Mouse (Mus musculus) gastrocnemius, adult 2 months (tissue): ENCODE results near the gene Rab11fip5. TPM values are rescaled to one million over a fixed set of nuclear protein-coding genes. Genes with fewer than 3 reads are reported as not detected.

Experiments used
- DNase-seq: peaks from one replicate; pipeline ENCODE4 v3.0.0; 2022
- H3K27ac ChIP-seq: fragments of 200-600 bp; 2 replicates; pipeline ENCODE4 v1.8.1; 2022; ENCODE audit warnings: mild to moderate bottlenecking
- H3K4me3 ChIP-seq: fragments of 200-600 bp; 2 replicates; pipeline ENCODE4 v1.8.1; 2022; ENCODE audit warnings: mild to moderate bottlenecking, moderate library complexity
- CTCF ChIP-seq: fragments of 200-600 bp; IDR thresholded peaks from 2 replicates; pipeline ENCODE4 v1.8.1; 2022; ENCODE audit warnings: antibody characterized with exemption, mild to moderate bottlenecking, moderate library complexity
- intact Hi-C: fragments of 180-260 bp; cut with DNase I; formaldehyde crosslinking; loops from one replicate; pipeline ENCODE4 v1.15.1; 2025
- total RNA-seq, 2 experiments: library from RNA; stranded (reverse); gene quantifications; 2 replicates each; pipeline ENCODE4 v1.2.3; 2021

The Rab11fip5 gene
- total RNA-seq, 2 experiments from 2014 or later = 24.2 to 28.2 TPM

DNA sequence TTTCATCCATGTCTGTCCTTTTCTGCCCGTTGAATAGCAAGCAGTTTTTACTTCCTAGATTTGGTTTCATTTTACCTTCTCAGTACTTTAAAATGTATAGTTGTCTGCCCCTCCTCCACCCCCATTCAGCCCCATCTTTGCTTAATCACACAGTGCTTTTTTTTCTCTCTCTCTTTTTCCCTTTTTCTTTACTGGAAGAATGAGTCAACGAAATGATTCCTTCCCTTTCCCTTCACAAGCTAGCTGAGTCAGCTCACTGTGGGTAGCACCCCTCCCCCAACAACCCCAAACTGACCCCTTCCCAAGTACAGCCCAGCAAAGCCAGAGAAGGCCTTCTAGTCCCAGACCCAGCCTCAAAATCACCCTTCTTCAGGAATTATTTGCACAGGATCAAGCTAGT lies 49.3 kb downstream of the Rab11fip5 start:
- Histone ChIP-seq H3K4me3 (no peak overlapping the region), H3K27ac (no peak overlapping the region)
- TF ChIP-seq CTCF = no peak
- DNase-seq = no peak
- intact Hi-C loops = no loop called here

DNA sequence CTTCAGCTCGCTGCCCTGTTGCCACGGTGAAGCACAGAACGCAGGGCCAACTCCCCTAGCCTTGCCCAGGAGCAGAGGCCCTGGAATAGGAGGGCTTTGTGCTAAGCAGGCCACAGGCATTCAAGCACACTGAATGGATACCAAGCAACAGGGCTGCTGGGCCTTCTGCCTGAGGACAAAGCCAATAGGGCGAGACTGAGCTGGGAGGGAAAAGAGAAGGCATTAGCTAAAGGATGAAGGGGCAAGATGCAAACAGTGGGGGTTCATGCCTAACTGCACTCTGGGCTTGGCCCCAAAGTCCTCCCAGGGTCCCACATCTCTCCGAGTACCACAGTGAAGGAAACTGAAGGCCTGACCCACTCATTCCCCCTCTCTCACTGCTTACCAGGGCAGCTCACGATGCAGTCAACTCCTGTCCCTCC lies 54.0 kb downstream of the Rab11fip5 start:
- intact Hi-C loops = no loop called here
- DNase-seq = no peak
- no peak overlapping the region for H3K4me3 ChIP-seq
- no peak overlapping the region for H3K27ac ChIP-seq
- no peak for TF ChIP-seq CTCF

DNA sequence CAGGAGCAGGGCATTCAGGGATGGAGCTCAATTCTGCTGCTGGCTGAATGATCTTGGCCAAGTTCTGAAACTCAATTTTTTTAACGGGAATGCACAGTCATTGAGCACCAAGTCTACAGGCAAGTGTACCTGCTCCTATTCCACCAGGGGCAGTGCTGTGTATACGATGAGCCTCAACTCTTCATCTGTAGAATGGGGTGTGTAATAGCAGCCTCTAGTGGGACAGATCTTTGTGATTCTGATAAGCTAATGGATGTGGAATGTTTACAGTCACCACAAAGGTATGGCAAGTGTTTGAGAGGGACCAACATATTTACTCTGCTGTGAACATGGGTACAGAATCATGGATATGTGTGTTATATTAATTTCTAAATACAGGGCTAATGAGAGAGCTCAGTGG lies 58.2 kb downstream of the Rab11fip5 start:
- Histone ChIP-seq H3K4me3 (no peak overlapping the region), H3K27ac (no peak overlapping the region)
- intact Hi-C loops = no loop called here
- DNase-seq = no peak
- TF ChIP-seq CTCF = no peak

DNA sequence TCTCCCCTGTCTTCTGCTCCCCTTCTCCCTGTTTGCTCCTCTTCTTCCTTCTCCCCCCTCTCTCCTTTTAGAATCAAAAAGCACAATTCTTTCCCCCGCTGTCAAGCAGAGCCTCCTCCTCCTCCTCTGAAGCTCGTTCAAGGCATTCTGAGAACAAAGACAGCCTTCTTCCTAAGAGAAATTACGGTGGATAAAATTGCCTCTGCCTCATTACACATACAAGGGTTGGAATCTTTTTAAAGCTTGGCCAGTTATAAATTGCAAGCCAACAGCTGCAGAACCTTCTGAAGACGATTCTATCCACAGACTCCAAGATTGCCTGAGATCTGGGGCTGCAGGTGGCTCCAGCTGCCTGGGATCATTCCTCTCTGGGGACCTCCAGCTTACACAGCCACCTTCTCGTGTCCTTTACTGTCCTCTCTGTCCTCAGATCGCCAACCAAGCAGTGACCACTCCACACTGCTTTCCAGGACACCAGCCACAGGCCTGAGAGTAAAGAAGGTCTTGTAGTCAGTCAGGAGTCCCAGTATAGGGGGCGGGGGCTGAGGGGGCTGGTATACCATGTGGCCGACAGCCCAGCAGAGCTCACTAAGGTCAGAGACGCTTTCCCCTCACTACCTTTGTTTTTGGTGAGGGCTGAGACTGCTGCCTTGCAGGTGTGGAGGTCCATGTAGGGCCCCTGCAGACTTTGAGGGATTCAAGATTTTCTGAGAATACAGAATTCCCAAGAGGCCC lies 60.2 kb downstream of the Rab11fip5 start:
- DNase-seq = no peak
- TF ChIP-seq CTCF = no peak
- Histone ChIP-seq H3K4me3 (no peak overlapping the region), H3K27ac (no peak overlapping the region)
- intact Hi-C loops = no loop called here

DNA sequence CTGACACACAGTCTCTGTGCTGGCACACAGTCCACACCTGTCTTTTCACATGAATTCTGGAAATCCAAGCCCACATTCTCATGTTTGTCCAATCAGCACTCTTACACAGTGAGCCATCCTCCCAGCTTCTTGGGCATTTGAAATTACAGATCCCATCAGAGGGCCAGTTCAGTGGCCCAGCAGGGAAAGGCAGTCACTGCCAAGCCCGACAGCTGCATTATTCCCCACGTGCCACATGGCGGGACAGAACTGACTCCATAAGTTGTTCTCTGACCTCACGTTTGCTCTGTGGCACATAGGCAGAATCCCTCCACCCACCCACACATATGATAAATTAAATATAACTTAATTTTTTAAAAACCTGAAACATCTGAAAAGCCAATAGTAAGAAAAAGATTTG lies 66.5 kb downstream of the Rab11fip5 start:
- Histone ChIP-seq H3K4me3 (no peak overlapping the region), H3K27ac (no peak overlapping the region)
- TF ChIP-seq CTCF = no peak
- intact Hi-C loops = no loop called here
- no peak for DNase-seq

DNA sequence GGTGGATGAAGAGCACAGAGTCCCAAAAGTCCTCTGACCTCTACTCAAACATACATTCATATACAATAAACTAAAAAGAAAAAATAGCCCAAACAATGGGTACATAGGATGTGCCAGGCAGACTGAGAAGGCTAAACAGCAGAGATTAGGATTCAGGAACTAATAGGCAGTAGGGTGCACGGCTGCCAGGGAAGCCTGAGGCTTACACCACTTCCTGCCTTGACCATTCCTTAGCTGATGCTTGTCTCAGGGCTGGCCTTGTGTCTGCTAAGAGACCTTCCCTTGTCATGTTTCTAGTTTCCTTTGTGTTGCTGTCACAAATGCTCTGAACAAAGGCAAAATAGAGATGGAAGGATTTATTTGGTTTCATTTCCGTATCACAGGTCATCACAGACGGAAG lies 68.1 kb downstream of the Rab11fip5 start:
- TF ChIP-seq CTCF = no peak
- no peak overlapping the region for H3K27ac ChIP-seq
- DNase-seq = no peak
- intact Hi-C loops = no loop called here
- H3K4me3 ChIP-seq = no peak overlapping the region

DNA sequence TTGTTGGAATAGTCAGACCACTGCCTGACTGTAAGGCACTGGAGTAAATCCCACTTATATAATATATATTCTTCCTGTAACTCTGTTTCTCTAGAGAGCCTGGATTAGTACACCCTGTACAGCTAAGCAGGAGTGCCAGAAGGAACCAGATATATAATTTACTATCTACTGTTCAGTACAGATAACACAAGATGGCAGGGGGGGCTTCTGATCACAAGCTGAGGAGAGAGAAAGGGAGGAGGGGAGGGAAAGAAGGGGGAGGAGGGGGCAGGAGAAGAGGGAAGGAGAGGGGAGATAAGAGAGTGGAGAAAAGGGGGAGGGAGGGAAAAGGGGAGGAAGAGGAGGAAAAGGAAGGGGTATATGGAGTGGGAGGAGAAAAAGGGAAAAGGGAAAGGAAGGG lies 68.6 kb downstream of the Rab11fip5 start:
- Histone ChIP-seq H3K4me3 (no peak overlapping the region), H3K27ac (no peak overlapping the region)
- TF ChIP-seq CTCF = no peak
- DNase-seq = no peak
- intact Hi-C loops = no loop called here

DNA sequence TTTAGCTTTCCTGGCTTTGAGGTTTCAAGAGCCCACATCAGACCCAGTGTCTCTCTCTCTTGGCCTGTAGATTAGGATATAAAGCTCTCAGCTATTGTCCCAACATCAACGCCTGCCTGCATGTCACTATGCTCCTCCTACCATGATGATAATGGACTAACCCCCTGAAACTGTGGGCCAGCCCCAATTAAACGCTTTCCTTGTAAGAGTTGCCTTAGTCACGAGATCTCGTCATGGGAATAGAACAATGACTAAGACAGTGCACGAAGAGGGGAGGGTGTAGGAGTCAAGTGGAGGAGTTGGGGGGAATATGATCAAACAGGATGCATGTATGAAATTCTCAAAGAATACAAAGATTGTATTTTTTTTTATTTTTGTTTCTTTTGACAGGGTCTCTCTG lies 69.5 kb downstream of the Rab11fip5 start:
- DNase-seq = no peak
- Histone ChIP-seq H3K27ac (no peak overlapping the region), H3K4me3 (no peak overlapping the region)
- intact Hi-C loops = no loop called here
- TF ChIP-seq CTCF = no peak

DNA sequence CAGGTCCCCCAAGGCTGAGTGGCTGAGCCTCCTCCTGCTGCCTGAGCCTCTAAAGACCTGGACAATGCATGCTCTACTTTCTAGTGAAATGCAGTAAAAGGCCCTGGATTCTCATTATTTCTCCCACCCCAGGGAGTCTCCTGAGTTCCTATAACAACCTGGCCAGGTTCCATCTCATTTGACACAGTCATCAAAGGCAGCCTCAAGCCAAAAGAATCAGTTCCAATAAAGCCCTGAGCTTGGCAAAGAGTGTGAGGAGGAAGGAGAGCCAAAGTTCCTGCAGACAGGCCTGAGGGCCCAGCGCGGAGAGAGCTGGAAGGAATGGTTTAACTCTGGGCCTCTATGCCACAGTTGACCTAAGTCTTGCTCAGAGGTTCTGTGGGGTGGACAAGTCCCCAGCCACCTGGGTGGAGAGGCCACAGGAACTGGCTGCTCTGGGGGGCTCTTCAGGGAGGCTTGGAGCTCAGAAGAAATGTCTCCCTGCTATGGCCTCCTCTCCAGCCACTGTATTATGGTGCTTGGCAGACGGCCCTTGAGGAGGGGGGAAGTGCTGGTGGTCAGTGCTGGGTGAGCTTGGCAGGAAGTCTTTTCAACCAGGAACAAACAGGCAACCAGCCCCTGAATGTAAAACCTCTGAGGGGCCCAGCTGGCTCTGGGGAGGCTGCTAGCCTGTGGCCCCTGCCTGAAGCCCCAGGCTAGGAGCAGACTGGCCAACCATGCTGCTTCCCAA lies 71.9 kb downstream of the Rab11fip5 start:
- TF ChIP-seq CTCF = no peak
- DNase-seq = peak; percentile 47
- intact Hi-C loops = no loop called here

DNA sequence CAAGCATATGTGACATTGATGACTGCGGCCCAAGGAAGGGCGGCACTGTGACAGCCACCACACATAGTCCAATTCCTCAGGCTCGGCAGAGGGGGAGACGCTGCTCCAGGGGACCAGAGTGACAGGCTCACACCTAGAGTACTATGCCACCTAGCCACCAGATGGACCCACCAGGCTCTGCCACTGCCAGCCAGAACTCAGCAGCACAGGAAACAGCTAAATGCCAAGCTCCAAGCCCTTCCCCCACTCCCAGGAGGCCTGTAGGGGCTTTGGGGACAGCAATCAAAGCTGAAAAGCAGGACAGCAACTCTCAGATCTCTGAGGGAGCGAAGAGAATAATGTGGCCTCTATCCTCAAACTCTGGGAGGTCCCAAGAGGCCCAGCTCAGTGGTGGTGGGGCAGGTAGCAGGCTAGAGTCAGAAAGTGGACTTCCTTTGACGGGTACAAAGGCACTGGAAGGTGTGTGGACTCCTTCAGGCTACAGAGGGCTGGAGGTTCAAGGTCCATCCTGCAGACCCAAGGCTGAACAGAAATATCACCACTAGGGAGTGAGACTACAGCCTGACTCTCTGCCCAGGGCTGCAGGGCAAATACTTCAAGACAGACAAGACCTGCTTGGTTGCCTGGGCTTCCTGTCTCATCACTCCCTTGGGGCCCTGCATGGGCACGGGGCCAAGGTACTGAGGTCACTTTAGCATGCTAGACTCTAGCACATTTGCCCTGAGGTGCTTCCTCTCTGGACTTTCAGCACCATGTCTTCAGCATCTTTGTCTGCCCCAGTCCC lies 78.9 kb downstream of the Rab11fip5 start:
- intact Hi-C loops = no loop called here
- no peak overlapping the region for H3K27ac ChIP-seq
- TF ChIP-seq CTCF = no peak
- H3K4me3 ChIP-seq = no peak overlapping the region
- DNase-seq = peak; percentile 71

More for the DNA sequence above, 71.9 kb downstream of the Rab11fip5 start:
- peak overlapping the region; percentile 63; the same call in 1 of the 2 replicates for H3K27ac ChIP-seq
- H3K4me3 ChIP-seq = no peak overlapping the region

DNA sequence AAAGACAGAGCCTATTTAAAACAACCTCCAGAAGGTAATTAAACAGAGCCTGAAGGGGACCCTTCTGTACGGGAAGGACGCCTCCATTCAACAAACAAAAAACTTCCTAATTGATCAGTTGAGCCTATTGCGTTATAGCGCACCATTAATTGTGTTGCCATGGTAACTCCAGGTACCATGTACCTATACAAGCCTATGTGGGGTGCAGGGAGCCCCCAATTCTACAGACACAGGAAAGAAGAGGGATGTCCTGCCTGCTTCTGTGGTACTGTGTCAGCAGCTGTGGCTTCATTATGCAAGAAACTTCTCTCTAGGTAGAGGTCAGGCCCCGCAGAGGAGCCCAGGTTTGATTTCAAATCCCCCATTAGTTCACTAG lies 80.4 kb downstream of the Rab11fip5 start:
- Histone ChIP-seq H3K27ac (no peak overlapping the region), H3K4me3 (no peak overlapping the region)
- no peak for TF ChIP-seq CTCF
- no peak for DNase-seq
- intact Hi-C loops = no loop called here

DNA sequence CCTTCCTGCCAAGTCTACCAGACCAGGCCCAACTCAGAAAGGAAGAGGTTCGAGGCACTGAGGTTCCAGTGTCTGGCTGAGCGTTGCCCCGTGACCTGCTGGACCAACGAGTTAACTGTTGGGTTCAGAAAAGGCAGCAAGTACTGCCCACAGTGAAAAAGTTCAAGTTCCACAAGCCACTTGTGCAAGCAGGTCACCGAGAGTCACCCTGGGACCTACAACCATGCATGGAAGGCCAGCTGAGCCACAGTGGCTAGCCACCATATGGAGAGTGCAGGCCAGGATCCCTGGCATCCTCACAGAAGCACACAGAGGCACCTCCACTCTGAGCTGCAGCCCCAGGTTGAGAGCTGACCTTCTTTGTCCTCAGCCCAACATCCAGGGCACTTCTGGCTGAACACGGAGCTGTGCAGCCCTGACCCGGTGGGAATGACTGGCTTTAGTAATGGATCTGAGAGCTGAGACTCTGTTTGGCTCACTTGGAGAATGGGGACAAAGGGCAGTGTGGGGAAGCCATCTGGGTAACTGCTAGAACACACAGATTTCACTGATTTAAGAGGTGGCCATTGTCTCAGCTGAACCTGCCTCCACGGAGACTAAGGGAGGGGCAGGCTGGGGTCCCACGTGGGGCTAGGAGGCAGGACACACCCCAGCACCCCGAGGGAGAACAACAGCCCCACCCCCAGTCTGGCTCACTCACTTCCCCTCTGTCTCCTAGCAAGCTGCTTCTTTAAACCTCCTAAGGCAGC lies 81.0 kb downstream of the Rab11fip5 start:
- Histone ChIP-seq H3K27ac (no peak overlapping the region), H3K4me3 (no peak overlapping the region)
- no peak for DNase-seq
- TF ChIP-seq CTCF = no peak
- intact Hi-C loops = no loop called here
